Mouse (Mus musculus) spleen, adult 2 months (tissue): ENCODE results near the gene D230025D16Rik.

Experiments
- CTCF ChIP-seq: fragments of 200-500 bp; IDR thresholded peaks from 2 replicates; pipeline ENCODE4 v1.5.1; 2011; ENCODE audit warnings: mild to moderate bottlenecking, inconsistent platforms; ENCODE audit not compliant: insufficient read depth, insufficient read length, insufficient replicate concordance; ENCODE audit errors: extremely low read depth
- POLR2A ChIP-seq: fragments of 200-500 bp; IDR thresholded peaks from 2 replicates; pipeline ENCODE4 v1.6.1; 2011; ENCODE audit warnings: low read depth, low read length, inconsistent platforms

- TF ChIP-seq POLR2A (no peak), CTCF (no peak)
Observed at GRCm38 (mm10) chr8:105265128-105265527, 40.2 kb downstream of the D230025D16Rik start.
